Mouse (Mus musculus): ENCODE data around the gene Mettl7a3. TPM values are rescaled to one million over a fixed set of nuclear protein-coding genes. Genes with fewer than 3 reads are reported as not detected.
"Not testable (repeated sequence)": the region's sequence is repeated elsewhere in the genome, so short reads cannot be mapped to it uniquely, and the experiment has no call there.

Mettl7a3 gene
- polyA plus RNA-seq, 2 experiments = 0.60 to 0.70 TPM

GRCm38 (mm10) chr15:100367119-100367518 lies 32.4 kb downstream of the Mettl7a3 start:
- no peaks in the 10 kb centered on the region for H3K4me1 ChIP-seq (ENCODE audit: control insufficient read depth, insufficient read depth, low read length)
- H3K36me3 ChIP-seq (ENCODE audit: control insufficient read depth, insufficient read depth, low read length) = no peaks in the 10 kb centered on the region
- no peak overlapping the region for H3K4me2 ChIP-seq (replicated peaks; ENCODE audit: low read depth, low read length, severe bottlenecking)
- 31% methylated on average over 7 of the region's 7 CpGs for WGBS
- H3K4me3 ChIP-seq (replicated peaks; ENCODE audit: low read length) = no peak overlapping the region
- no peak for DNase-seq (ENCODE audit: low spot score)
- no peaks in the 10 kb centered on the region for H3K9me3 ChIP-seq (ENCODE audit: control insufficient read depth, low read length)
- ATAC-seq (ENCODE audit: low FRiP score, low read depth) = no peak
- H3K27ac ChIP-seq (replicated peaks; ENCODE audit: low read depth, low read length) = no peak overlapping the region
- H3K9ac ChIP-seq (ENCODE audit: low read depth, low read length, severe bottlenecking) = no peak overlapping the region
- TF ChIP-seq POLR2A (IDR thresholded peaks at IDR 0.05; ENCODE audit: borderline replicate concordance, extremely low read depth, insufficient read depth, insufficient read length) = no peak
- no peaks in the 10 kb centered on the region for H3K27me3 ChIP-seq (ENCODE audit: control insufficient read depth, insufficient read depth, low read length)

GRCm38 (mm10) chr15:100375066-100375465 lies 40.3 kb downstream of the Mettl7a3 start:
- no peak for TF ChIP-seq POLR2A (IDR thresholded peaks at IDR 0.05; ENCODE audit: borderline replicate concordance, extremely low read depth, insufficient read depth, insufficient read length)
- 30% methylated on average over 5 of the region's 5 CpGs for WGBS
- no peak for ATAC-seq (ENCODE audit: low FRiP score, low read depth)
- Histone ChIP-seq H3K4me2 (replicated peaks; ENCODE audit: low read depth, low read length, severe bottlenecking) (no peak overlapping the region), H3K4me3 (replicated peaks; ENCODE audit: low read length) (no peak overlapping the region), H3K9ac (ENCODE audit: low read depth, low read length, severe bottlenecking) (no peak overlapping the region), H3K9me3 (ENCODE audit: control insufficient read depth, low read length) (peaks cover 4% of the 10 kb centered on the region; the same call in 1 of the 2 replicates), H3K27ac (replicated peaks; ENCODE audit: low read depth, low read length) (no peak overlapping the region), H3K4me1 (ENCODE audit: control insufficient read depth, insufficient read depth, low read length) (no peaks in the 10 kb centered on the region), H3K36me3 (ENCODE audit: control insufficient read depth, insufficient read depth, low read length) (no peaks in the 10 kb centered on the region), H3K27me3 (ENCODE audit: control insufficient read depth, insufficient read depth, low read length) (no peaks in the 10 kb centered on the region)
- DNase-seq (ENCODE audit: low spot score) = peak; percentile 68

- DNase-seq (ENCODE audit: low spot score); ATAC-seq (ENCODE audit: low FRiP score, low read depth); H3K9ac ChIP-seq (ENCODE audit: low read depth, low read length, severe bottlenecking); H3K4me3 ChIP-seq (replicated peaks; ENCODE audit: low read length); H3K4me1 ChIP-seq (ENCODE audit: control insufficient read depth, insufficient read depth, low read length); H3K9me3 ChIP-seq (ENCODE audit: control insufficient read depth, low read length); H3K27me3 ChIP-seq (ENCODE audit: control insufficient read depth, insufficient read depth, low read length); H3K4me2 ChIP-seq (replicated peaks; ENCODE audit: low read depth, low read length, severe bottlenecking); H3K27ac ChIP-seq (replicated peaks; ENCODE audit: low read depth, low read length); H3K36me3 ChIP-seq (ENCODE audit: control insufficient read depth, insufficient read depth, low read length): not testable (repeated sequence)
- WGBS = 19% methylated on average over 2 of the region's 9 CpGs
These were observed 43.2 kb downstream of the Mettl7a3 start for GRCm38 (mm10) chr15:100377847-100378505.

GRCm38 (mm10) chr15:100379658-100380057 lies 44.9 kb downstream of the Mettl7a3 start:
- 91% methylated on average over 8 of the region's 8 CpGs for WGBS
- no peaks in the 10 kb centered on the region for H3K27me3 ChIP-seq (ENCODE audit: control insufficient read depth, insufficient read depth, low read length)
- H3K9me3 ChIP-seq (ENCODE audit: control insufficient read depth, low read length) = no peaks in the 10 kb centered on the region
- no peak overlapping the region for H3K9ac ChIP-seq (ENCODE audit: low read depth, low read length, severe bottlenecking)
- H3K27ac ChIP-seq (replicated peaks; ENCODE audit: low read depth, low read length) = no peak overlapping the region
- no peaks in the 10 kb centered on the region for H3K36me3 ChIP-seq (ENCODE audit: control insufficient read depth, insufficient read depth, low read length)
- DNase-seq (ENCODE audit: low spot score) (no peak), ATAC-seq (ENCODE audit: low FRiP score, low read depth) (no peak)
- H3K4me2 ChIP-seq (replicated peaks; ENCODE audit: low read depth, low read length, severe bottlenecking) = no peak overlapping the region
- no peak for TF ChIP-seq POLR2A (IDR thresholded peaks at IDR 0.05; ENCODE audit: borderline replicate concordance, extremely low read depth, insufficient read depth, insufficient read length)
- H3K4me3 ChIP-seq (replicated peaks; ENCODE audit: low read length) = no peak overlapping the region
- H3K4me1 ChIP-seq (ENCODE audit: control insufficient read depth, insufficient read depth, low read length) = no peaks in the 10 kb centered on the region

DNA sequence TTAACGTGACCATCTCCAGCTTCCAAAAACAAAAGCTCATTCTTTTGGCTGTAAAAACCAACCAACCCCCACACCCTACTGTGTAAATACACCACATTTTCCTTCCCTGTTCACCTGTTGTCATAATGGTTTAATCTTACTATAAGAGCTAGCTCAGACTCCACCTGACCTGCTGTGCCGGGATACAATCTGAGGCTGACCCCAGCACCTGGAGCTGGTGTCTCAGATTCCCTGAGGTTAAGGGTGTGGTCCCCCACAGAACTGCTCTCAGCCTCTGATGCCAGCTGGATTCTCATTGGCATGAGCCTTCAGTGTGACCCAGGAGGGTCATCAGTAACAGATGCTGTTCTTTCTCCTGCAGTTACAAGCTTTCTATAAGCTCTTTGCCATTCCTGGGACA lies 45.4 kb downstream of the Mettl7a3 start:
- DNase-seq (ENCODE audit: low spot score) (no peak), ATAC-seq (ENCODE audit: low FRiP score, low read depth) (no peak)
- no peaks in the 10 kb centered on the region for H3K27me3 ChIP-seq (ENCODE audit: control insufficient read depth, insufficient read depth, low read length)
- no peaks in the 10 kb centered on the region for H3K36me3 ChIP-seq (ENCODE audit: control insufficient read depth, insufficient read depth, low read length)
- H3K4me1 ChIP-seq (ENCODE audit: control insufficient read depth, insufficient read depth, low read length) = no peaks in the 10 kb centered on the region
- no peak overlapping the region for H3K4me3 ChIP-seq (replicated peaks; ENCODE audit: low read length)
- H3K27ac ChIP-seq (replicated peaks; ENCODE audit: low read depth, low read length) = no peak overlapping the region
- WGBS = 60% methylated on average over 2 of the region's 2 CpGs
- no peak for TF ChIP-seq POLR2A (IDR thresholded peaks at IDR 0.05; ENCODE audit: borderline replicate concordance, extremely low read depth, insufficient read depth, insufficient read length)
- H3K9me3 ChIP-seq (ENCODE audit: control insufficient read depth, low read length) = no peaks in the 10 kb centered on the region
- no peak overlapping the region for H3K9ac ChIP-seq (ENCODE audit: low read depth, low read length, severe bottlenecking)
- H3K4me2 ChIP-seq (replicated peaks; ENCODE audit: low read depth, low read length, severe bottlenecking) = no peak overlapping the region

GRCm38 (mm10) chr15:100385705-100386104 lies 51.0 kb downstream of the Mettl7a3 start:
- Histone ChIP-seq H3K27ac (replicated peaks; ENCODE audit: low read depth, low read length) (no peak overlapping the region), H3K27me3 (ENCODE audit: control insufficient read depth, insufficient read depth, low read length) (no peaks in the 10 kb centered on the region), H3K9ac (ENCODE audit: low read depth, low read length, severe bottlenecking) (no peak overlapping the region), H3K9me3 (ENCODE audit: control insufficient read depth, low read length) (no peaks in the 10 kb centered on the region), H3K4me3 (replicated peaks; ENCODE audit: low read length) (no peak overlapping the region), H3K4me1 (ENCODE audit: control insufficient read depth, insufficient read depth, low read length) (no peaks in the 10 kb centered on the region), H3K36me3 (ENCODE audit: control insufficient read depth, insufficient read depth, low read length) (no peaks in the 10 kb centered on the region), H3K4me2 (replicated peaks; ENCODE audit: low read depth, low read length, severe bottlenecking) (no peak overlapping the region)
- no peak for TF ChIP-seq POLR2A (IDR thresholded peaks at IDR 0.05; ENCODE audit: borderline replicate concordance, extremely low read depth, insufficient read depth, insufficient read length)
- DNase-seq (ENCODE audit: low spot score) (no peak), ATAC-seq (ENCODE audit: low FRiP score, low read depth) (no peak)
- 89% methylated on average over 9 of the region's 9 CpGs for WGBS
